Mouse (Mus musculus) C2C12 (cell line): ENCODE results near the gene Rd3. TPM values are rescaled to one million over a fixed set of nuclear protein-coding genes. Genes with fewer than 3 reads are reported as not detected.

Source experiments
- H3K27me3 ChIP-seq: one replicate; pipeline ENCODE4 v1.6.1; 2011; ENCODE audit not compliant: control insufficient read depth, insufficient read depth, insufficient read length
- H3K36me3 ChIP-seq: one replicate; pipeline ENCODE4 v1.6.1; 2011; ENCODE audit not compliant: control insufficient read depth, insufficient read depth
- H3K4me3 ChIP-seq: one replicate; pipeline ENCODE4 v1.5.1; 2011; ENCODE audit warnings: mild to moderate bottlenecking, control low read depth; ENCODE audit not compliant: poor library complexity, insufficient read depth, severe bottlenecking
- H3K79me2 ChIP-seq: one replicate; pipeline ENCODE4 v1.6.1; 2011; ENCODE audit not compliant: control insufficient read depth, insufficient read depth
- H3K79me3 ChIP-seq: one replicate; pipeline ENCODE4 v1.6.1; 2011; ENCODE audit warnings: low read depth, control low read depth
- H3ac ChIP-seq: one replicate; pipeline ENCODE3; 2011; ENCODE audit warnings: low read depth; ENCODE audit not compliant: control insufficient read depth, insufficient read length
- CEBPB ChIP-seq: IDR thresholded peaks from one replicate; pipeline ENCODE4 v1.6.1; 2011; ENCODE audit warnings: low read depth, mild to moderate bottlenecking, control low read depth, moderate library complexity
- CTCF ChIP-seq: IDR thresholded peaks from one replicate; pipeline ENCODE4 v1.5.1; 2011; ENCODE audit not compliant: control insufficient read depth, insufficient read depth, insufficient read length
- FOSL1 ChIP-seq: IDR thresholded peaks from one replicate; pipeline ENCODE4 v1.8.0; 2011; ENCODE audit warnings: mild to moderate bottlenecking, low read length; ENCODE audit not compliant: poor library complexity, insufficient read depth, severe bottlenecking
- MAX ChIP-seq: IDR thresholded peaks from one replicate; pipeline ENCODE4 v1.6.1; 2011; ENCODE audit warnings: mild to moderate bottlenecking, control low read depth
- MYOD1 ChIP-seq: IDR thresholded peaks from one replicate; pipeline ENCODE4 v1.6.1; 2011; ENCODE audit warnings: low read depth; ENCODE audit not compliant: control insufficient read depth, insufficient read length
- MYOG ChIP-seq: IDR thresholded peaks from one replicate; pipeline ENCODE4 v1.6.1; 2011; ENCODE audit not compliant: control insufficient read depth, insufficient read length; ENCODE audit errors: extremely low read depth
- USF1 ChIP-seq: IDR thresholded peaks from one replicate; pipeline ENCODE4 v1.6.1; 2011; ENCODE audit warnings: low read depth, mild to moderate bottlenecking, control low read depth, moderate library complexity
- polyA plus RNA-seq: library from polyadenylated mRNA; unstranded; fragments of >200 nt; fragmentation: generic; extraction: Trizol; gene quantifications from one replicate; pipeline ENCODE4 v1.2.1, GENCODE M21; 2012; ENCODE audit warnings: missing spikeins

The Rd3 gene
- polyA plus RNA-seq, 1 experiment, result not detected

DNA sequence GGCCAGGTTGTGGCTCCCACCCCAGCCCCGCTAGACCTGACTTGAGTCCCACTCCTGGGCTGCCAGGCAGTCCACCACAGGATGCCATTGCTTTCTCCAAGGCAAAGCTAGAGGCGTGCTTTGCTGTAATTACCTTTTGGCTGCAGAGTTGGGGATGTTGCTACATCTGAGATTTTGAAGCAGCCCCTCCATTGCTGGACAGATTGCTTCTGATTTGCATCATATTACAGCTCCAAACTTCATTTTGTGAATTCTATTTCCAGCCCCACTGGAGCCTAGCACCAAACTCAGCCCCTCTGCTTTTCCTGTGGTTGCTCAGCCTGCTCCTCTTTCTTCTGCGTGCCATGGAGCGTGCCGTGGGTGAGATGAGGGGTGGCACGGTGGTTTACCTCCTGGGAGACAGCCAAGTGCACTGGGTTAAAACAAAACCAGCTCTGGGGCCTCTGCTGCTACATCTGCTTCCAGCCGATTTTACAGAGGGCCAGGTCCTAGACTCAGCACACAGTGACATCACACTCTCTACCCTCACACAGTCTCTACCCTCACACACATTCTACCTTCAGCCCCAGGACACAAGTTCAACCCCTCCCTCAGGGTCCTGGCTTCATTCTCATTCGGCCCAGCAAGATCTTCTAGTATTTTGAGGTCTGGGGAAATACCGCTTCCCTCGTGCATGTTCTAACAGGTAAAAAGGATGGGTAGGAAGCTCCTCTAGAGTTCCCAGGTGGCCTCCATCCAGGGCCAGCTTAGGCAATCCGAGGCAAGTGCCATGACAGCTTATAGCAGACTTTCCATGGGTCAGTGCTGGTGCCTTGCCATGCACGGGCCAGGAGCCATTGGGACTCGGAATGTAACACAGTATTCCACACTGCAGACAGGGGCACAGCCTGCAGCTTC lies 2.4 kb upstream of the Rd3 start:
- H3K4me3 ChIP-seq, result no peak overlapping the region
- no peak overlapping the region for H3ac ChIP-seq
- no peaks in the 10 kb centered on the region for H3K79me2 ChIP-seq
- peaks cover 16% of the 10 kb centered on the region for H3K27me3 ChIP-seq
- no peak for TF ChIP-seq CEBPB
- no peak for TF ChIP-seq MAX
- no peak for TF ChIP-seq MYOD1
- TF ChIP-seq CTCF, result no peak
- no peak for TF ChIP-seq MYOG
- no peak for TF ChIP-seq USF1
- no peak for TF ChIP-seq FOSL1
- H3K79me3 ChIP-seq, result no peaks in the 10 kb centered on the region
- no peaks in the 10 kb centered on the region for H3K36me3 ChIP-seq

- H3K4me3 ChIP-seq, result no peak overlapping the region
- no peaks in the 10 kb centered on the region for H3K79me3 ChIP-seq
- no peak for TF ChIP-seq CEBPB
- no peak for TF ChIP-seq USF1
- no peak for TF ChIP-seq MAX
- TF ChIP-seq FOSL1, result no peak
- TF ChIP-seq MYOG, result no peak
- no peak for TF ChIP-seq MYOD1
- no peak for TF ChIP-seq CTCF
- H3K36me3 ChIP-seq, result no peaks in the 10 kb centered on the region
- no peaks in the 10 kb centered on the region for H3K79me2 ChIP-seq
- no peak overlapping the region for H3ac ChIP-seq
- peaks cover 27% of the 10 kb centered on the region for H3K27me3 ChIP-seq
These were observed 4.4 kb downstream of the Rd3 start for GRCm38 (mm10) chr1:191981426-191982102.

- Histone ChIP-seq H3K79me2 (no peaks in the 10 kb centered on the region), H3K36me3 (no peaks in the 10 kb centered on the region), H3K4me3 (no peak overlapping the region), H3ac (no peak overlapping the region), H3K27me3 (peaks cover 13% of the 10 kb centered on the region), H3K79me3 (no peaks in the 10 kb centered on the region)
- TF ChIP-seq FOSL1, result no peak
- no peak for TF ChIP-seq MYOD1
- no peak for TF ChIP-seq MYOG
- no peak for TF ChIP-seq CEBPB
- TF ChIP-seq USF1, result no peak
- TF ChIP-seq MAX, result no peak
- TF ChIP-seq CTCF, result no peak
These were observed 9.7 kb downstream of the Rd3 start for GRCm38 (mm10) chr1:191986674-191987480.

DNA sequence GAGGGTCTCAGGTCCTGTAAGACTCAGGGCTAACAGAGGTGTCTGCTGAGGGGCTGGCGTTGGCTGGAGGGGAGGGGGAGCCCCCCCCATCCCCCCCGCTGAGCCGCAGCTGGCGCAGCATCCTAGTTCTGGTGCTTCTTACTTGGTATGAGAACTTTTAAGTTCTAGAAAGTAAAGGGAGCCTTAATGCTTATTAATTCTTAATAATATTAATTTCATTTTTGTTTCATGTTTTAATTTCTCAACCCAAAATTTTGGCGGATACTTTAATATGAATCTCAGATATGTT lies 10.3 kb downstream of the Rd3 start:
- Histone ChIP-seq H3K79me2 (no peaks in the 10 kb centered on the region), H3K27me3 (peaks cover 13% of the 10 kb centered on the region), H3ac (no peak overlapping the region), H3K4me3 (no peak overlapping the region), H3K79me3 (no peaks in the 10 kb centered on the region), H3K36me3 (no peaks in the 10 kb centered on the region)
- no peak for TF ChIP-seq MYOD1
- no peak for TF ChIP-seq CTCF
- TF ChIP-seq MAX, result no peak
- no peak for TF ChIP-seq FOSL1
- TF ChIP-seq CEBPB, result no peak
- no peak for TF ChIP-seq MYOG
- no peak for TF ChIP-seq USF1

- Histone ChIP-seq H3K79me2 (no peaks in the 10 kb centered on the region), H3K27me3 (peaks cover 13% of the 10 kb centered on the region), H3K4me3 (no peak overlapping the region)
These were observed 11.5 kb downstream of the Rd3 start for GRCm38 (mm10) chr1:191988646-191989045.

More at GRCm38 (mm10) chr1:191988646-191989045, 11.5 kb downstream of the Rd3 start:
- no peaks in the 10 kb centered on the region for H3K36me3 ChIP-seq
- no peak overlapping the region for H3ac ChIP-seq
- no peak for TF ChIP-seq MYOG
- TF ChIP-seq USF1, result no peak
- TF ChIP-seq FOSL1, result no peak
- TF ChIP-seq MYOD1, result no peak
- H3K79me3 ChIP-seq, result no peaks in the 10 kb centered on the region
